Mouse (Mus musculus) myocyte (in vitro differentiated cells): ENCODE data around the gene Six1.
"Not testable (repeated sequence)": the region's sequence is repeated elsewhere in the genome, so short reads cannot be mapped to it uniquely, and the experiment has no call there.

Experiments used
- E2F4 ChIP-seq: IDR thresholded peaks from one replicate; pipeline ENCODE4 v1.6.1; 2011; ENCODE audit warnings: mild to moderate bottlenecking, control low read depth, moderate library complexity; ENCODE audit not compliant: insufficient read depth
- POLR2A ChIP-seq: IDR thresholded peaks from one replicate; pipeline ENCODE4 v1.6.1; 2011; ENCODE audit warnings: low read depth, mild to moderate bottlenecking, control low read depth, moderate library complexity; ENCODE audit not compliant: insufficient read length

GRCm38 (mm10) chr12:73002903-73003302, 50.8 kb downstream of the Six1 start:
- TF ChIP-seq E2F4, POLR2A: not testable (repeated sequence)
